Mouse (Mus musculus) inflammation-experienced regulatory T-cells (primary cell): Measurements from ENCODE around the gene Cd48. TPM values are rescaled to one million over a fixed set of nuclear protein-coding genes. Genes with fewer than 3 reads are reported as not detected.

Experiments
- polyA plus RNA-seq, 2 experiments: library from polyadenylated mRNA; unstranded; fragments of 100-300 nt; shearing (Covaris generic); gene quantifications; one replicate each; pipeline ENCODE4 v1.2.1; 2017

Cd48 gene
- 100 to 1,000 TPM; 392 to 447 TPM for polyA plus RNA-seq

GRCm38 (mm10) chr1:171681531-171682299, at the start of gene Cd48:
Gene Cd48, plus strand, starts transcription at chr1:171682009.

DNA sequence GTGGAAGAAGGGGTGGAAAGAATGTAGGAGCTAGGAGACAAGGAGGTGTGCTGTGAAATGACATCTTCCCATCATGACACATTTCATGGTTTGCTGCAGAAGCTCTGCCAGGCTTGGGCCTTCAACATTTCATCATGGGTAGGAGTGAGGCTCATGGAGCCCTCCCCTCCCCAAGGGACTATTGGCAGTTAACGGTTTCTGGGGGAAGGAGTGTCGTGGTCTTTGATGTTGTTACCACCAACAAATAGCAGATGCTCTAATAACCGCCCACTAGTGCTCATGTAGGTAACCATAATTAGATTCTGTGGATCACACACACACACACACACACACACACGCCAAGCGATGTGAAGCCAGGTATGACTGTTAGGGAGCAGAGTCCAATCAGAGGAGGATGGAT, 29.1 kb upstream of the Cd48 start, which contains the start of gene Slamf7:
Gene Slamf7 (minus strand): TSS at position 302 of the 400 bp plus-strand sequence.

Other genes with a start within 250 kb of the Cd48 start
- gene F11r, start 244.5 kb upstream of the Cd48 start, polyA plus RNA-seq: 1 to 10 TPM in 1 of 2 experiments, not detected in 1; 1.8 TPM
- gene Alyref2, start 178.5 kb upstream of the Cd48 start, polyA plus RNA-seq: 10 to 100 TPM; 13.0 to 16.1 TPM
- gene Itln1, start 146.7 kb upstream of the Cd48 start, polyA plus RNA-seq: under 1 TPM in 1 of 2 experiments, not detected in 1; 0.24 TPM
- gene Cd244a, start 122.8 kb upstream of the Cd48 start, polyA plus RNA-seq: 1 to 10 TPM in 1 of 2 experiments, under 1 TPM in 1; 0.57 to 2.0 TPM
- gene Ly9, start 74.6 kb upstream of the Cd48 start, polyA plus RNA-seq: 100 to 1,000 TPM; 155 to 156 TPM
- 10 to 100 TPM in 1 of 2 experiments, 1 to 10 TPM in 1; 5.4 to 10.5 TPM for gene Slamf7, start 29.0 kb upstream of the Cd48 start, polyA plus RNA-seq
- 100 to 1,000 TPM in 1 of 2 experiments, 10 to 100 TPM in 1; 48.0 to 101 TPM for gene Slamf1, start 85.1 kb downstream of the Cd48 start, polyA plus RNA-seq
- gene Cd84, start 157.7 kb downstream of the Cd48 start, polyA plus RNA-seq: 100 to 1,000 TPM; 128 to 133 TPM
- gene Gm10521, start 213.7 kb downstream of the Cd48 start, polyA plus RNA-seq: under 1 TPM; 0.32 to 0.47 TPM
- 100 to 1,000 TPM; 436 to 467 TPM for gene Slamf6, start 235.5 kb downstream of the Cd48 start, polyA plus RNA-seq